Comparison of ENCODE assay signal across 8 mouse cellular contexts in the genomic region with DNA sequence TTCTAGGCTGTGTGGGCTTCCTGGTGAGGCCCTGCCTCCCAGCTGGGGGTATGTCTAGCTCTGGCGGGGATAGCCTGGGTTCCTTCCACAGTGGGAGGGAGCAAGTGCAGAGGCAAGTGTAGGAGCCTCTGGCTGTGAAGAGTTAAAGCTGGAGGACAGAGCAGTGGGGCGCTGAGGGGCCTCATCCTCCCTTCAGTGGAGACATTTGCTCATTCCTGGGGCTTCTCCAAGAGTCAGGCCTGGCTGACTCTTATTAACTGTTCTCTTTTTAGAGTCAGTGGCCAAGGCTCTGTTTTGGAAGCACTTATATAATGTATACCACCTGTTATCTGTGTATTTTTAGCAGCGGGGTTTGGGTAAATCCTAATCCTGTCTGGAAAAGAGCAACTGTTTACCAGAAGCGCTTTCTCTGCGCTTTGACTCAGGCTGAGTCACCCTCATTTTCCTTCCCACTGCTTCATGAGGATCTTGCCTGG. TPM values are rescaled to one million over a fixed set of nuclear protein-coding genes. Genes with fewer than 3 reads are reported as not detected.
DNase-seq lines count a peak whose midpoint lies in the region; ATAC-seq and TF ChIP-seq lines count a peak whose summit lies in the region.

No protein-coding gene starts in this region.

- H3K4me2 ChIP-seq in kidney, embryonic 15.5 days = peak overlapping the region; percentile 10
- peak overlapping the region; percentile 24; the same call in 1 of the 2 replicates for H3K4me2 ChIP-seq in heart, embryonic 16.5 days (ENCODE audit: low read depth, low read length)

- TF ChIP-seq CTCF in cerebellum, adult 2 months (IDR thresholded peaks at IDR 0.05; ENCODE audit: borderline replicate concordance, insufficient read depth, low read depth, low read length) = no peak
- no peak for TF ChIP-seq CTCF in small intestine, adult 2 months (IDR thresholded peaks at IDR 0.05; ENCODE audit: extremely low read depth, insufficient read length, insufficient replicate concordance, low read depth, low read length)

- 31% methylated on average over 5 of the region's 5 CpGs for WGBS in kidney, embryonic 15.5 days
- 1% methylated on average over 5 of the region's 5 CpGs for WGBS in cerebellum, adult 2 months
- WGBS in heart, embryonic 16.5 days = 29% methylated on average over 5 of the region's 5 CpGs
- 68% methylated on average over 5 of the region's 5 CpGs for WGBS in small intestine, adult 2 months

- ATAC-seq in kidney, embryonic 15.5 days (replicated peaks; ENCODE audit: low FRiP score) = peak; percentile 85
- ATAC-seq in heart, embryonic 16.5 days (replicated peaks; ENCODE audit: extremely low read depth, insufficient read depth, low FRiP score) = peak; percentile 39
- no peak for ATAC-seq in erythroid progenitor cell, adult 5-6 weeks (replicated peaks; ENCODE audit: low FRiP score, poor library complexity, severe bottlenecking)

- DNase-seq in kidney, adult 9 months = no peak
- DNase-seq in 3T3-L1 (ENCODE audit: low read depth, low spot score) = peak; percentile 93
- peak; percentile 76 to 92 for DNase-seq in cerebellum, adult 2 months
- DNase-seq in spleen, postnatal 36 days (ENCODE audit: low spot score in 2 of 2) = no peak

- H3K9me3 ChIP-seq in kidney, embryonic 15.5 days (replicated peaks) = no peaks in the 10 kb centered on the region
- H3K9me3 ChIP-seq in heart, embryonic 16.5 days (replicated peaks; ENCODE audit: control insufficient read depth, low read length) = no peaks in the 10 kb centered on the region

- peaks cover 35% of the 10 kb centered on the region for H3K4me1 ChIP-seq in kidney, embryonic 15.5 days
- H3K4me1 ChIP-seq in cerebellum, adult 2 months (ENCODE audit: control insufficient read depth, insufficient read depth, low read length) = peaks cover 27% of the 10 kb centered on the region
- H3K4me1 ChIP-seq in heart, embryonic 16.5 days (ENCODE audit: control insufficient read depth, insufficient read depth, low read length) = peaks cover 51% of the 10 kb centered on the region
- peaks cover 5% of the 10 kb centered on the region; the same call in 1 of the 2 replicates for H3K4me1 ChIP-seq in small intestine, adult 2 months (ENCODE audit: control insufficient read depth, insufficient read depth, insufficient read length, low read length)

- H3K4me3 ChIP-seq in kidney, embryonic 15.5 days (replicated peaks) = no peak overlapping the region
- H3K4me3 ChIP-seq in cerebellum, adult 2 months (replicated peaks; ENCODE audit: insufficient read depth, low read depth, low read length) = no peak overlapping the region
- no peak overlapping the region for H3K4me3 ChIP-seq in heart, embryonic 16.5 days (ENCODE audit: low read length)
- no peak overlapping the region for H3K4me3 ChIP-seq in small intestine, adult 2 months (ENCODE audit: low read depth, low read length)

- no peak overlapping the region for H3K9ac ChIP-seq in kidney, embryonic 15.5 days
- H3K9ac ChIP-seq in heart, embryonic 16.5 days (ENCODE audit: low read length) = peak overlapping the region; percentile 61

- TF ChIP-seq POLR2A in cerebellum, adult 2 months (IDR thresholded peaks at IDR 0.05; ENCODE audit: borderline replicate concordance, insufficient read depth, low read length) = no peak
- no peak for TF ChIP-seq POLR2A in small intestine, adult 2 months (IDR thresholded peaks at IDR 0.05; ENCODE audit: low read depth, low read length)

- no peaks in the 10 kb centered on the region for H3K27me3 ChIP-seq in kidney, embryonic 15.5 days
- H3K27me3 ChIP-seq in cerebellum, adult 2 months (ENCODE audit: control insufficient read depth, insufficient read depth, low read length) = no peaks in the 10 kb centered on the region
- H3K27me3 ChIP-seq in heart, embryonic 16.5 days (ENCODE audit: control insufficient read depth, insufficient read depth, low read length) = no peaks in the 10 kb centered on the region
- no peaks in the 10 kb centered on the region for H3K27me3 ChIP-seq in small intestine, adult 2 months (ENCODE audit: control insufficient read depth, insufficient read depth, low read length)

- 0 out of 2 replicates have a peak, but pooled peaks cover 3% of the 10 kb centered on the region for H3K36me3 ChIP-seq in kidney, embryonic 15.5 days
- no peaks in the 10 kb centered on the region for H3K36me3 ChIP-seq in heart, embryonic 16.5 days (ENCODE audit: control insufficient read depth, insufficient read depth)
- H3K36me3 ChIP-seq in small intestine, adult 2 months (ENCODE audit: control insufficient read depth, insufficient read depth, low read length) = no peaks in the 10 kb centered on the region; the same call in 1 of the 2 replicates

- peak overlapping the region; percentile 79 for H3K27ac ChIP-seq in kidney, embryonic 15.5 days
- peak overlapping the region; percentile 89 for H3K27ac ChIP-seq in cerebellum, adult 2 months (ENCODE audit: insufficient read depth, low read length)
- H3K27ac ChIP-seq in heart, embryonic 16.5 days (ENCODE audit: low read length) = peak overlapping the region; percentile 90
- H3K27ac ChIP-seq in small intestine, adult 2 months (ENCODE audit: insufficient read depth, low read depth, low read length) = peak overlapping the region; percentile 43

RNA-seq across cellular contexts. Expression of gene Pkig, which starts 17.0 kb away (rescaled TPM):
- polyA plus RNA-seq in kidney, embryonic 15.5 days (2015; fragmentation: Nextera tagmentation; extraction: Ambion mirVana) = 167 and 174 TPM in 2 replicates
- 49.6 and 57.4 TPM in 2 replicates for polyA plus RNA-seq in cerebellum, adult 2 months (2012; rRNA removed)
- polyA plus RNA-seq in heart, embryonic 16.5 days (2015; fragmentation: Nextera tagmentation; extraction: Ambion mirVana) = 374 and 420 TPM in 2 replicates
- 82.0 and 143 TPM in 2 replicates for polyA plus RNA-seq in small intestine, adult 2 months (2012; rRNA removed)
- 93.5 and 103 TPM in 2 replicates for total RNA-seq in erythroid progenitor cell, adult 5-6 weeks (2015; ENCODE audit: low replicate concordance)
- total RNA-seq in erythroid progenitor cell, adult 5-6 weeks (2017; ENCODE audit: low replicate concordance) = 86.6 and 90.7 TPM in 2 replicates

RNA-seq across cellular contexts. Expression of gene Serinc3, which starts 30.3 kb away (rescaled TPM):
- polyA plus RNA-seq in kidney, embryonic 15.5 days (2015; fragmentation: Nextera tagmentation; extraction: Ambion mirVana) = 43.7 and 44.0 TPM in 2 replicates
- 162 and 179 TPM in 2 replicates for polyA plus RNA-seq in cerebellum, adult 2 months (2012; rRNA removed)
- polyA plus RNA-seq in heart, embryonic 16.5 days (2015; fragmentation: Nextera tagmentation; extraction: Ambion mirVana) = 56.1 and 71.3 TPM in 2 replicates
- 121 and 262 TPM in 2 replicates for polyA plus RNA-seq in small intestine, adult 2 months (2012; rRNA removed)
- 1,699 and 1,907 TPM in 2 replicates for total RNA-seq in erythroid progenitor cell, adult 5-6 weeks (2015; ENCODE audit: low replicate concordance)
- 1,512 and 2,069 TPM in 2 replicates for total RNA-seq in erythroid progenitor cell, adult 5-6 weeks (2017; ENCODE audit: low replicate concordance)

Comparison
In these comparisons a context has a peak if more than half of its experiments do, and no peak if none do; other contexts are left out.
1. DNase-seq: peak in 3T3-L1 (single experiment) and cerebellum, adult 2 months (2 of 2); none in kidney, adult 9 months (single experiment) and spleen, postnatal 36 days (0 of 2).
2. Peak in every context shown above with its lines, with median percentiles within 50 percentile points of each other: H3K27ac ChIP-seq.